Mouse (Mus musculus): ENCODE data around the gene Foxl2.

- no peak for TF ChIP-seq CTCF (IDR thresholded peaks at IDR 0.05; ENCODE audit: control insufficient read depth, insufficient read depth, low read length)
- no peak for TF ChIP-seq POLR2A (IDR thresholded peaks at IDR 0.05; ENCODE audit: borderline replicate concordance, control insufficient read depth, low read depth, low read length)
Observed at GRCm38 (mm10) chr9:98939290-98939689, 15.8 kb upstream of the Foxl2 start.

All from bone marrow, adult 2 months (tissue).